ENCODE assay signal across 24 mouse cellular contexts in genomic region chr4:152941159-152941558, GRCm38 (mm10).
DNase-seq lines count a peak whose midpoint lies in the region; ATAC-seq lines count a peak whose summit lies in the region.
"Had no signal": no experiment of that assay in that cellular context is flagged by ENCODE, and none has a peak within 500 bp of the region (broad histone marks: within the 10 kb centered on the region; RNA-seq: fewer than 3 reads in every experiment).

No protein-coding gene starts in this region.

- H3K27ac ChIP-seq in heart, embryonic 13.5 days (replicated peaks), result no peak overlapping the region
- H3K27ac ChIP-seq in liver, embryonic 13.5 days, result 0 out of 2 replicates have a peak overlapping the region, but pooled peaks have one; percentile 47
- H3K27ac ChIP-seq in intestine, embryonic 16.5 days (ENCODE audit: low read length), result no peak overlapping the region
- H3K27ac ChIP-seq: forebrain, embryonic 15.5 days; hindbrain, embryonic 15.5 days; kidney, embryonic 15.5 days had no signal

- ATAC-seq in heart, embryonic 13.5 days (ENCODE audit: extremely low read depth, insufficient number of reproducible peaks, low FRiP score, low TSS enrichment), result peak; percentile 61; the same call in 1 of the 2 replicates
- ATAC-seq in liver, embryonic 13.5 days (ENCODE audit: low read depth), result peak; percentile 94
- ATAC-seq in intestine, embryonic 16.5 days, result no peak
- ATAC-seq: forebrain, embryonic 15.5 days; inflammation-experienced regulatory T-cells, adult 6 months; lung, postnatal 0 days had no signal

- no peak overlapping the region for H3K4me2 ChIP-seq in heart, embryonic 13.5 days
- no peak overlapping the region for H3K4me2 ChIP-seq in liver, embryonic 13.5 days
- no peak overlapping the region for H3K4me2 ChIP-seq in intestine, embryonic 16.5 days (ENCODE audit: low read depth, low read length)
- H3K4me2 ChIP-seq: forebrain, embryonic 15.5 days; hindbrain, embryonic 15.5 days; kidney, embryonic 15.5 days had no signal

- 65% methylated on average over 8 of the region's 8 CpGs for WGBS in heart, embryonic 13.5 days
- 57% methylated on average over 8 of the region's 8 CpGs for WGBS in liver, embryonic 13.5 days (ENCODE audit: insufficient replicate concordance)
- WGBS in intestine, embryonic 16.5 days, result 76% methylated on average over 8 of the region's 8 CpGs

- H3K4me1 ChIP-seq in heart, embryonic 13.5 days, result no peaks in the 10 kb centered on the region
- H3K4me1 ChIP-seq in liver, embryonic 13.5 days (replicated peaks), result peaks cover 6% of the 10 kb centered on the region; the same call in 1 of the 2 replicates
- H3K4me1 ChIP-seq in intestine, embryonic 16.5 days (ENCODE audit: control insufficient read depth, insufficient read depth, low read length), result no peaks in the 10 kb centered on the region
- H3K4me1 ChIP-seq: forebrain, embryonic 15.5 days; hindbrain, embryonic 15.5 days; kidney, embryonic 15.5 days; megakaryocyte, embryonic 14.5 days had no signal

- H3K36me3 ChIP-seq in heart, embryonic 13.5 days, result no peaks in the 10 kb centered on the region
- H3K36me3 ChIP-seq in liver, embryonic 13.5 days, result no peaks in the 10 kb centered on the region
- H3K36me3 ChIP-seq in intestine, embryonic 16.5 days (ENCODE audit: control insufficient read depth, insufficient read depth, low read length), result no peaks in the 10 kb centered on the region
- H3K36me3 ChIP-seq: forebrain, embryonic 15.5 days; hindbrain, embryonic 15.5 days; kidney, embryonic 15.5 days had no signal

- H3K9ac ChIP-seq in heart, embryonic 13.5 days, result no peak overlapping the region
- no peak overlapping the region for H3K9ac ChIP-seq in liver, embryonic 13.5 days
- H3K9ac ChIP-seq in intestine, embryonic 16.5 days (ENCODE audit: low read depth, low read length), result no peak overlapping the region
- H3K9ac ChIP-seq: forebrain, embryonic 15.5 days; hindbrain, embryonic 15.5 days; kidney, embryonic 15.5 days had no signal

- peaks cover 12% of the 10 kb centered on the region; the same call in 1 of the 2 replicates for H3K9me3 ChIP-seq in heart, embryonic 13.5 days
- H3K9me3 ChIP-seq in liver, embryonic 13.5 days (replicated peaks), result 0 out of 2 replicates have a peak, but pooled peaks cover 4% of the 10 kb centered on the region
- no peaks in the 10 kb centered on the region for H3K9me3 ChIP-seq in intestine, embryonic 16.5 days (ENCODE audit: control insufficient read depth, low read length)
- H3K9me3 ChIP-seq: forebrain, embryonic 15.5 days; hindbrain, embryonic 15.5 days; kidney, embryonic 15.5 days had no signal

- H3K27me3 ChIP-seq in heart, embryonic 13.5 days (replicated peaks), result 0 out of 2 replicates have a peak, but pooled peaks cover 14% of the 10 kb centered on the region
- H3K27me3 ChIP-seq in liver, embryonic 13.5 days, result no peaks in the 10 kb centered on the region
- no peaks in the 10 kb centered on the region for H3K27me3 ChIP-seq in intestine, embryonic 16.5 days (replicated peaks; ENCODE audit: control insufficient read depth, insufficient read depth, low read length)
- H3K27me3 ChIP-seq: forebrain, embryonic 15.5 days; hindbrain, embryonic 15.5 days; kidney, embryonic 15.5 days; megakaryocyte, embryonic 14.5 days had no signal

- no peak overlapping the region for H3K4me3 ChIP-seq in heart, embryonic 13.5 days
- H3K4me3 ChIP-seq in liver, embryonic 13.5 days (replicated peaks), result no peak overlapping the region
- no peak overlapping the region for H3K4me3 ChIP-seq in intestine, embryonic 16.5 days (ENCODE audit: low read length)
- H3K4me3 ChIP-seq: forebrain, embryonic 15.5 days; hindbrain, embryonic 15.5 days; kidney, embryonic 15.5 days had no signal

- DNase-seq in heart, postnatal 4 days, result no peak
- DNase-seq in c-Kit-positive CD71-positive TER-119-positive erythroid progenitor cells, embryonic 14.5 days (ENCODE audit: low spot score), result peak; percentile 71
- peak; percentile 83 for DNase-seq in liver, embryonic 13.5 days
- DNase-seq in adrenal gland, postnatal 25 days, result no peak
- no peak for DNase-seq in right cerebral cortex, postnatal 25 days
- DNase-seq: adrenal gland, adult 8-10 months; B cell, adult 2 months; cerebellum, adult 2 months; cerebellum, postnatal 36 days; gastrocnemius, postnatal 25 days; heart, adult 18-20 months; kidney, adult 18-20 months; kidney, postnatal 25 days; lung, postnatal 4 days; midbrain, embryonic 14.5 days; thymus, postnatal 25 days had no signal

Comparison
In these comparisons a context has a peak if more than half of its experiments do, and no peak if none do; other contexts are left out.
1. DNase-seq: peak in c-Kit-positive CD71-positive TER-119-positive erythroid progenitor cells, embryonic 14.5 days (single experiment) and liver, embryonic 13.5 days (single experiment); none in heart, postnatal 4 days (single experiment), adrenal gland, postnatal 25 days (single experiment) and right cerebral cortex, postnatal 25 days (single experiment).